Mouse (Mus musculus) erythroblast, embryonic 14.5 days (primary cell): Measurements from ENCODE around the gene Rad51b.

Experiments
- GATA1 ChIP-seq: IDR thresholded peaks from 2 replicates; pipeline ENCODE4 v1.6.1; 2012; ENCODE audit warnings: low read length, inconsistent platforms, mixed read lengths
- TAL1 ChIP-seq: IDR thresholded peaks from 3 replicates; pipeline ENCODE4 v1.6.1; 2012; ENCODE audit warnings: low read length, inconsistent platforms, mixed read lengths

- no peak for TF ChIP-seq GATA1
- TF ChIP-seq TAL1, result no peak
These were observed 17.5 kb upstream of the Rad51b start for GRCm38 (mm10) chr12:79279513-79280115.
